Mouse (Mus musculus) lung, postnatal 36 days (tissue): ENCODE results near the gene Chd1.

Experiments used
- DNase-seq: peaks from one replicate; pipeline ENCODE4 v3.0.0; 2022; ENCODE audit warnings: mixed read lengths

Gene Chd1

GRCm38 (mm10) chr17:15812136-15812778 is 107.5 kb downstream of the Chd1 start:
- no peak for DNase-seq

GRCm38 (mm10) chr17:15813658-15814212 is 109.0 kb downstream of the Chd1 start:
- no peak for DNase-seq

GRCm38 (mm10) chr17:15815312-15816018 is 110.7 kb downstream of the Chd1 start:
- no peak for DNase-seq

- no peak for DNase-seq
These were observed 111.8 kb downstream of the Chd1 start for GRCm38 (mm10) chr17:15816379-15817095.

- no peak for DNase-seq
These were observed 112.3 kb downstream of the Chd1 start for GRCm38 (mm10) chr17:15817096-15817450.

- no peak for DNase-seq
These were observed 112.9 kb downstream of the Chd1 start for GRCm38 (mm10) chr17:15817634-15818033.

- DNase-seq = no peak
These were observed 113.6 kb downstream of the Chd1 start for GRCm38 (mm10) chr17:15818372-15818771.

- DNase-seq = no peak
These were observed 115.4 kb downstream of the Chd1 start for GRCm38 (mm10) chr17:15820146-15820545.

GRCm38 (mm10) chr17:15820761-15821160 is 116.0 kb downstream of the Chd1 start:
- DNase-seq = no peak

- DNase-seq = no peak
These were observed 116.9 kb downstream of the Chd1 start for GRCm38 (mm10) chr17:15821706-15822105.
